7 mouse cellular contexts compared by ENCODE assay signal in genomic region chr2:50609086-50609485, GRCm38 (mm10).
DNase-seq lines count a peak whose midpoint lies in the region; ATAC-seq and TF ChIP-seq lines count a peak whose summit lies in the region.

No protein-coding gene starts in this region.

- WGBS in liver, embryonic 11.5 days: 50% methylated on average over 1 of the region's 1 CpGs
- 29% methylated on average over 1 of the region's 1 CpGs for WGBS in lung, embryonic 14.5 days
- 55% methylated on average over 1 of the region's 1 CpGs for WGBS in hindbrain, embryonic 16.5 days

- ATAC-seq in liver, embryonic 11.5 days (replicated peaks; ENCODE audit: low FRiP score): no peak
- ATAC-seq in lung, embryonic 14.5 days (ENCODE audit: insufficient read depth): peak; percentile 70
- ATAC-seq in hindbrain, embryonic 16.5 days: no peak

- TF ChIP-seq CTCF in lung, embryonic 14.5 days (IDR thresholded peaks at IDR 0.05; ENCODE audit: low read depth): peak; percentile 50

- H3K4me3 ChIP-seq in liver, embryonic 11.5 days (ENCODE audit: low read depth, low read length): no peak overlapping the region
- no peak overlapping the region for H3K4me3 ChIP-seq in lung, embryonic 14.5 days (ENCODE audit: low read depth, low read length)
- no peak overlapping the region for H3K4me3 ChIP-seq in hindbrain, embryonic 16.5 days (ENCODE audit: low read length)

- H3K27me3 ChIP-seq in liver, embryonic 11.5 days (replicated peaks; ENCODE audit: control insufficient read depth, insufficient read depth, low read length): no peaks in the 10 kb centered on the region
- no peaks in the 10 kb centered on the region for H3K27me3 ChIP-seq in lung, embryonic 14.5 days (ENCODE audit: insufficient read depth, low read length)
- H3K27me3 ChIP-seq in hindbrain, embryonic 16.5 days (replicated peaks; ENCODE audit: control insufficient read depth, insufficient read depth, low read length): no peaks in the 10 kb centered on the region

- no peaks in the 10 kb centered on the region for H3K4me1 ChIP-seq in liver, embryonic 11.5 days (replicated peaks; ENCODE audit: control insufficient read depth, insufficient read depth, low read length)
- no peaks in the 10 kb centered on the region for H3K4me1 ChIP-seq in lung, embryonic 14.5 days (ENCODE audit: insufficient read depth)
- no peaks in the 10 kb centered on the region for H3K4me1 ChIP-seq in hindbrain, embryonic 16.5 days (ENCODE audit: control insufficient read depth, insufficient read depth, low read depth, low read length)

- no peak overlapping the region for H3K4me2 ChIP-seq in liver, embryonic 11.5 days
- no peak overlapping the region for H3K4me2 ChIP-seq in lung, embryonic 14.5 days
- no peak overlapping the region for H3K4me2 ChIP-seq in hindbrain, embryonic 16.5 days (ENCODE audit: low read length)

- no peaks in the 10 kb centered on the region for H3K9me3 ChIP-seq in liver, embryonic 11.5 days (ENCODE audit: control insufficient read depth, low read length)
- no peaks in the 10 kb centered on the region for H3K9me3 ChIP-seq in lung, embryonic 14.5 days (ENCODE audit: low read depth, low read length)
- H3K9me3 ChIP-seq in hindbrain, embryonic 16.5 days (ENCODE audit: control insufficient read depth, low read length): no peaks in the 10 kb centered on the region

- DNase-seq in liver: peak; percentile 12
- no peak for DNase-seq in liver, embryonic 11.5 days (ENCODE audit: low spot score)
- DNase-seq in adrenal gland, postnatal 25 days: peak; percentile 45
- peak; percentile 8 for DNase-seq in embryo, embryonic 9.5 days (ENCODE audit: extremely low spot score)
- DNase-seq in lung, embryonic 14.5 days: peak; percentile 53
- DNase-seq in urinary bladder, postnatal 36 days (ENCODE audit: low spot score in 2 of 2): peak; percentile 53 to 54

- no peaks in the 10 kb centered on the region for H3K36me3 ChIP-seq in liver, embryonic 11.5 days (ENCODE audit: control insufficient read depth, insufficient read depth, low read length)
- no peaks in the 10 kb centered on the region for H3K36me3 ChIP-seq in lung, embryonic 14.5 days (ENCODE audit: insufficient read depth)
- no peaks in the 10 kb centered on the region for H3K36me3 ChIP-seq in hindbrain, embryonic 16.5 days (ENCODE audit: control insufficient read depth, insufficient read depth, low read length)

- no peak overlapping the region for H3K27ac ChIP-seq in liver, embryonic 11.5 days (ENCODE audit: low read depth, low read length)
- no peak overlapping the region for H3K27ac ChIP-seq in lung, embryonic 14.5 days (ENCODE audit: low read depth)
- H3K27ac ChIP-seq in hindbrain, embryonic 16.5 days (ENCODE audit: low read depth, low read length): no peak overlapping the region

- no peak overlapping the region for H3K9ac ChIP-seq in liver, embryonic 11.5 days (ENCODE audit: low read depth, low read length)
- no peak overlapping the region for H3K9ac ChIP-seq in lung, embryonic 14.5 days
- no peak overlapping the region for H3K9ac ChIP-seq in hindbrain, embryonic 16.5 days (ENCODE audit: low read depth, low read length)
